Mouse (Mus musculus) lung, adult 2 months (tissue): Measurements from ENCODE around the gene Tfdp2. TPM values are rescaled to one million over a fixed set of nuclear protein-coding genes. Genes with fewer than 3 reads are reported as not detected.

Source experiments
- DNase-seq: peaks from one replicate; pipeline ENCODE4 v3.0.0; 2022
- H3K4me1 ChIP-seq: fragments of 200-500 bp; 2 replicates; pipeline ENCODE4 v1.6.1; 2011; ENCODE audit warnings: low read length; ENCODE audit not compliant: control insufficient read depth, insufficient read depth
- H3K4me3 ChIP-seq: fragments of 200-500 bp; replicated peaks from 2 replicates; pipeline ENCODE3; 2011; ENCODE audit warnings: low read depth, mild to moderate bottlenecking, control low read depth, low read length; ENCODE audit errors: extremely low read depth
- CTCF ChIP-seq: fragments of 200-500 bp; IDR thresholded peaks from 2 replicates; pipeline ENCODE4 v1.5.1; 2011; ENCODE audit warnings: mild to moderate bottlenecking, low read length, control low read depth; ENCODE audit not compliant: insufficient read depth
- POLR2A ChIP-seq: fragments of 200-500 bp; IDR thresholded peaks from 2 replicates; pipeline ENCODE4 v1.6.1; 2011; ENCODE audit warnings: low read depth, mild to moderate bottlenecking, control low read depth, low read length, borderline replicate concordance; ENCODE audit errors: extremely low read depth
- WGBS: fragments of 180-500 bp; shearing (Covaris S2); methylation state at CpG from one replicate; pipeline ENCODE4 v1.1.7; 2018; 5-methylcytosine and 5-hydroxymethylcytosine counted together
- polyA plus RNA-seq: library from polyadenylated mRNA; depleted of rRNA; stranded (reverse); fragments of >200 nt; gene quantifications from 2 replicates; pipeline ENCODE4 v1.2.3, GENCODE M21; 2012; rRNA removed

The Tfdp2 gene
- polyA plus RNA-seq, 1 experiment = 19.5 TPM

GRCm38 (mm10) chr9:96353121-96353769 is 157.2 kb downstream of the Tfdp2 start:
- no peak for DNase-seq
- Histone ChIP-seq H3K4me1 (peaks cover 26% of the 10 kb centered on the region), H3K4me3 (no peak overlapping the region)
- TF ChIP-seq CTCF (no peak), POLR2A (no peak)
- 84% methylated on average over 12 of the region's 12 CpGs for WGBS

GRCm38 (mm10) chr9:96353799-96354198 is 157.7 kb downstream of the Tfdp2 start:
- Histone ChIP-seq H3K4me1 (peaks cover 26% of the 10 kb centered on the region), H3K4me3 (no peak overlapping the region)
- no peak for TF ChIP-seq CTCF
- TF ChIP-seq POLR2A = no peak
- WGBS = 29% methylated on average over 8 of the region's 8 CpGs
- DNase-seq = no peak

DNA sequence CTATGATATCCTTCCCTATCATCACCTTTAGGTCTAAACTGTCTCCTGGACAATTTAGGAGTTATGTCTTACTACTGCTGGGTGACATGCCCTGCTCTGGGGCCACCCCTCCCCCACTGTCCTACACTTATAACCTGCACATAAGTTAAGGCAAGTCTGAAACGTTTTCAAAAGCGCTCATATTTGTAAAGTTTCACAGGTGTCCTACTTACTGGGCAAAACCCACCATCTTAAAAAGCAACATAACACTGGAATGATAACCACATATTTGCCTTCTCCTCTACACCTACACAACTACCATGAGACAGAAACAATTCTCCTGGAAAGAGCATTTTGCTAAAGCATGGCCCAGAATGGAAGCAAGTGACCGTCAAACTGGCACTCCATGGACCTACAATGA is 164.0 kb downstream of the Tfdp2 start:
- 74% methylated on average over 3 of the region's 3 CpGs for WGBS
- Histone ChIP-seq H3K4me3 (no peak overlapping the region), H3K4me1 (peaks cover 15% of the 10 kb centered on the region)
- no peak for DNase-seq
- TF ChIP-seq CTCF (no peak), POLR2A (no peak)

DNA sequence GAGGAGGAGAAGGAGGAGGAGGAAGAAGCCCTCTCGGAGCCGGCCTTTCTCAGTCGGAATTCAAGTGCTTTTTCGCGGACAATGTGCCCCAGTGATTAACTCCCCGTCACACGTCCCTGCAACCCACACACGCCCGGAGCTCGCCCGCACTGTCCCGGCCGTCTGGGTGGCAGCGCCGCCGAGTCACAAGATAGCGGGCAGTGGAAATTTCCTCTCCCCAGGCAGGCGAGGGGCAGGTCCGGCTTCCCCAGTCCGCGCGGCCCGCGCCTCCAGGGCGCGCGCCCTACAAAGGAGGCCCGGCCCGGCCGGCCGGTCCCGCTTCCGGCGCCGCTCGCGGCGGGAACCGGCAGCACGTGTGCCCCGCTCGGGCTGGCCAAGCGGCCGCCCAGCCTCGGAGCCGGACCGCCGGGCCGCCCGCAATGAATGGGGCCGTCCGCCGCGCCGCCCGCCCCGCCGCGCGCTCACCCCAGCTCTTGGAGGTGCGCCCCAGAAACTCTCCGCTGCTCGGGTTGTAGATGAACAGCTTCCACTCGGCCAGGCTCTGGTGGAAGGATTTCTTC is 167.6 kb downstream of the Tfdp2 start:
- DNase-seq = peak; percentile 70
- H3K4me1 ChIP-seq = peaks cover 2% of the 10 kb centered on the region
- TF ChIP-seq POLR2A (peak; percentile 27; the same call in 1 of the 2 replicates), CTCF (no peak)
- 3% methylated on average over 63 of the region's 64 CpGs for WGBS
- peak overlapping the region; percentile 82 for H3K4me3 ChIP-seq

GRCm38 (mm10) chr9:96364141-96364838 is 168.2 kb downstream of the Tfdp2 start, which contains the start of gene Atp1b3:
TSS of gene Atp1b3 (minus strand) at chr9:96364442.
- Histone ChIP-seq H3K4me1 (peaks cover 2% of the 10 kb centered on the region), H3K4me3 (peak within 1 kb of the TSS; percentile 82)
- peak; percentile 100 for DNase-seq
- TF ChIP-seq POLR2A (peak; percentile 94), CTCF (no peak)
- under 1% methylated on average over 81 of the region's 81 CpGs for WGBS

GRCm38 (mm10) chr9:96365271-96365872 is 169.3 kb downstream of the Tfdp2 start:
- TF ChIP-seq CTCF (no peak), POLR2A (no peak)
- WGBS = 41% methylated on average over 6 of the region's 6 CpGs
- H3K4me3 ChIP-seq = no peak overlapping the region
- H3K4me1 ChIP-seq = peaks cover 2% of the 10 kb centered on the region
- no peak for DNase-seq

DNA sequence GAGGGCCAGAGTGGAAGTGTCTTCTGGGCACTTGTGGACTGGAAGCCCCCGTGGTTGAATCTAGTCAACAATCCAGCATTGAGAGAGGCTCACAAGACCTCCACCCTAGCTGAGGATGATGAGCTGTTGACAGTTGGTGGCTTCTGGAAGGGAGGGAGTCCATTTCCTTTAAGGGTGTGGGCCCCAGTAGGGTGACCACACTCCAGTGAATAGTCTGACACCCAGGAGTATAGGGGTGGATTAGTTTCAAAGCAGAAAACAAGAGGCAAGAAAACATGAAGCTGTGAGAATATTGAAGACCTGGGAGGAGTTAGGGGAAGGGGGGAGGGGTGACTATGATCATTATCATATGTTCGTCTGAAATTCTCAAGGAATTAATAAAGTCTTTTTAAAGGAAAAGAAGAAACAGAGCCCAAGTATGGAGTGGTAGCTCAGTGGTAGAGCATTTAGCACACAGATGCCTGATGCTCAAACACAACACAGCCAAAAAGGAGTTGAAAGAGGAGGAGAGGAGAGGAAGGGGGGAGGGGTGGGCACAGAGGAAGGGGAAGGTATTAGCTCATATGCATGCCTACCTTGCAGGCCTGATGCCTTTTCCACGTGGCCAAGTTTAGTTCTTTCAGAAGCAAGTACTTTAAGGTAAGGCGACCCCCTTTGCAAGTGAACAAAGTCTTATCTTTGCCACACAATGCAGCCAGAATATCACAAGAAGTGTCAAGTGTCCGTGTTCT is 173.7 kb downstream of the Tfdp2 start:
- no peak for DNase-seq
- WGBS = 50% methylated on average over 5 of the region's 5 CpGs

GRCm38 (mm10) chr9:96371075-96371474 is 175.0 kb downstream of the Tfdp2 start:
- no peak for DNase-seq
- WGBS = 75% methylated on average over 5 of the region's 5 CpGs
- Histone ChIP-seq H3K4me3 (no peak overlapping the region), H3K4me1 (no peaks in the 10 kb centered on the region; the same call in 1 of the 2 replicates)
- no peak for TF ChIP-seq CTCF
- TF ChIP-seq POLR2A = no peak

More for the DNA sequence above, 173.7 kb downstream of the Tfdp2 start:
- TF ChIP-seq CTCF = no peak
- TF ChIP-seq POLR2A = no peak
- no peaks in the 10 kb centered on the region; the same call in 1 of the 2 replicates for H3K4me1 ChIP-seq
- no peak overlapping the region for H3K4me3 ChIP-seq

Other genes starting within 250 kb of the Tfdp2 start
- 3.7 and 5.7 TPM in 2 replicates for gene Xrn1, start 241.5 kb upstream of the Tfdp2 start, polyA plus RNA-seq
- gene Gk5, start 76.9 kb upstream of the Tfdp2 start, polyA plus RNA-seq = 1.9 and 3.0 TPM in 2 replicates
- 98.2 and 101 TPM in 2 replicates for gene Atp1b3, start 168.2 kb downstream of the Tfdp2 start, polyA plus RNA-seq